Mouse (Mus musculus): ENCODE measurements around the gene Pcbp3.

The Pcbp3 gene

GRCm38 (mm10) chr10:76844365-76844764 is 117.3 kb downstream of the Pcbp3 start:
- no peak for DNase-seq

GRCm38 (mm10) chr10:76842087-76842486 is 119.6 kb downstream of the Pcbp3 start:
- DNase-seq: no peak

GRCm38 (mm10) chr10:76841220-76841619 is 120.5 kb downstream of the Pcbp3 start:
- no peak for DNase-seq

GRCm38 (mm10) chr10:76840566-76840965 is 121.1 kb downstream of the Pcbp3 start:
- DNase-seq: peak; percentile 11 to 36

GRCm38 (mm10) chr10:76835497-76836357 is 126.0 kb downstream of the Pcbp3 start:
- DNase-seq: peak; percentile 92 to 93

- no peak for DNase-seq
Measured at GRCm38 (mm10) chr10:76832841-76833240, 128.8 kb downstream of the Pcbp3 start.

- DNase-seq: no peak
Measured at GRCm38 (mm10) chr10:76831915-76832314, 129.8 kb downstream of the Pcbp3 start.

- DNase-seq: no peak
Measured at GRCm38 (mm10) chr10:76831151-76831550, 130.5 kb downstream of the Pcbp3 start.

GRCm38 (mm10) chr10:76828936-76829335 is 132.8 kb downstream of the Pcbp3 start:
- DNase-seq: no peak

- no peak for DNase-seq
Measured at GRCm38 (mm10) chr10:76822698-76823097, 139.0 kb downstream of the Pcbp3 start.

GRCm38 (mm10) chr10:76819321-76819720 is 142.4 kb downstream of the Pcbp3 start:
- DNase-seq: no peak

- DNase-seq: no peak
Measured at GRCm38 (mm10) chr10:76818337-76818736, 143.3 kb downstream of the Pcbp3 start.

GRCm38 (mm10) chr10:76816930-76817329 is 144.8 kb downstream of the Pcbp3 start:
- DNase-seq: no peak

GRCm38 (mm10) chr10:76816436-76816835 is 145.3 kb downstream of the Pcbp3 start:
- no peak for DNase-seq

GRCm38 (mm10) chr10:76815481-76815880 is 146.2 kb downstream of the Pcbp3 start:
- DNase-seq: no peak

- DNase-seq: no peak
Measured at GRCm38 (mm10) chr10:76814811-76815210, 146.9 kb downstream of the Pcbp3 start.

- peak; percentile 16 to 33 for DNase-seq
Measured at GRCm38 (mm10) chr10:76809916-76810660, 151.6 kb downstream of the Pcbp3 start.

- no peak for DNase-seq
Measured at GRCm38 (mm10) chr10:76809439-76809838, 152.2 kb downstream of the Pcbp3 start.

- DNase-seq: no peak
Measured at GRCm38 (mm10) chr10:76808446-76809400, 153.0 kb downstream of the Pcbp3 start.

- no peak for DNase-seq
Measured at GRCm38 (mm10) chr10:76802500-76802885, 159.2 kb downstream of the Pcbp3 start.

- DNase-seq: no peak
Measured at GRCm38 (mm10) chr10:76801841-76802499, 159.7 kb downstream of the Pcbp3 start.

- no peak for DNase-seq
Measured at GRCm38 (mm10) chr10:76801237-76801641, 160.4 kb downstream of the Pcbp3 start.

All from kidney, postnatal 4 days (tissue).